Mouse (Mus musculus) heart, postnatal 36 days (tissue): ENCODE measurements around the gene Fam221b. TPM values are rescaled to one million over a fixed set of nuclear protein-coding genes. Genes with fewer than 3 reads are reported as not detected.

Experiments used
- DNase-seq, 2 experiments: peaks; one replicate each; pipeline ENCODE4 v3.0.0; 2021 to 2022
- intact Hi-C: fragments of 180-260 bp; cut with DNase I; formaldehyde crosslinking; loops from one replicate; pipeline ENCODE4 v1.15.1; 2025
- total RNA-seq, 2 experiments: library from RNA; stranded (reverse); gene quantifications; 2 replicates each; pipeline ENCODE4 v1.2.3; 2021

Fam221b gene
- under 1 TPM; 0.24 to 0.31 TPM for total RNA-seq

DNA sequence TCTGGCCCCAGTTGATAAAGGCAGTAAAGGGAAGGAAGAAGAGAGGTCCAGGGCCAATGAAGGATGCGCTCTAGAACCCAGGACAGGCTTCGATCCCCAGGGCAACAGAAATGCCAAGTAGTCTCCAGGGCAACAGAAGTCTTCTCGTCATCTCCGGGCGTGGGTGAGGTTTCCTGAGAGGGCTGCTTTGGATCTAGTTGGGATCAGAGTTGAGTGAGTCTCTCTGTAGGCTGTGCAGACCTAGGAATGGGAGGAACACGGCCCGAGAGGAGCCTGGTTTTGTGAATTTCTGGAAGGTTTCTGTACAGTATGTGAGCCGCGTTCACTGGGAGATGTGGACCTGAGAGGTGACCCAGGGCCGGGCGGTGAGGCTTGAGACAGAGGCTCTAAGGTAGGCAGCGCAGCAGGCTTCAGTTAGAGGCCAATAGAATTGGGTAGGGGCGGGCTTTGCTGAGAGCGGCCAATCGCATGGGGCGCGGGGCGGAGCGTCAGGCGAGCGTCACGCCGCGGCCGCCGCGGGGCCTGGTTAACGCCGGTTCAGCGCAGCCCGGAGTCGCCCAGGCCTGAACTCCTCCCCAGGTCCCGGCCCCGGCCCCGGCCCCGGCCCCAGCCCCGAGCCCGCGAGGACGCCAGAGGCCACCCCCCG, at the start of gene Fam221b, which contains the start of gene Tmem8b:
Fam221b (minus strand) TSS at position 364 of the 646 bp plus-strand sequence.
Tmem8b (plus strand) TSS at position 190 of the 646 bp plus-strand sequence.
- intact Hi-C loops = loop anchor here (5.0 kb wide), 1 partner anchor 92 kb away; the partner anchor contains the start of genes Gba2 and Rgp1
- peak; percentile 90 to 93 for DNase-seq

GRCm38 (mm10) chr4:43713652-43714219, 44.8 kb upstream of the Fam221b start:
- DNase-seq = no peak

GRCm38 (mm10) chr4:43711821-43712220, 42.9 kb upstream of the Fam221b start:
- DNase-seq = peak; percentile 81 to 93
- intact Hi-C loops = loop anchor here (1.0 to 2.0 kb wide), 4 partner anchors 40 to 269 kb away; no protein-coding TSS in a partner anchor

More at GRCm38 (mm10) chr4:43713652-43714219, 44.8 kb upstream of the Fam221b start:
- intact Hi-C loops = no loop called here

GRCm38 (mm10) chr4:43709869-43710268, 40.9 kb upstream of the Fam221b start, which contains the start of gene Olfr71:
TSS of gene Olfr71 (minus strand) at chr4:43710255.
- intact Hi-C loops = loop anchor here (2.0 kb wide), 2 partner anchors 179 to 267 kb away; no protein-coding TSS in a partner anchor
- no peak for DNase-seq

DNA sequence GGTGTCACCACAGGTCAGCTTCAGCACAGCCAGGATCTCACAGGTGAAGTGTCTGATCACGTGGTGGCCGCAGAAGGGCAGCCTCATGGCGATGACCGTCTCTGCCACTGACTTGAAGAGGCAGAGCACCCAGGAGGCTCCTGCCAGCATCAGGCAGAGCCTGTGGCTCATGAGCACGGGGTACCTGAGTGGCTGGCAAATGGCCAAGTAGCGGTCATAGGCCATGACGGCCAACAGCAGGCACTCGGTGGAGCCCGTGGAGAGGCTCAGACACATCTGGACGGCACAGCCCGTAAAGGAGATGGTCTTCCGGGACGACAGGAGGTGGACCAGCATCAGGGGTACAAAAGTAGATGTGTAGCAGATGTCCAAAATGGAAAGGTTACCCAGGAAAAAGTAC, 37.0 kb upstream of the Fam221b start:
- intact Hi-C loops = no loop called here

GRCm38 (mm10) chr4:43703851-43704250, 34.9 kb upstream of the Fam221b start:
- intact Hi-C loops = no loop called here
- DNase-seq = no peak

More for the DNA sequence above, 37.0 kb upstream of the Fam221b start:
- DNase-seq = no peak

DNA sequence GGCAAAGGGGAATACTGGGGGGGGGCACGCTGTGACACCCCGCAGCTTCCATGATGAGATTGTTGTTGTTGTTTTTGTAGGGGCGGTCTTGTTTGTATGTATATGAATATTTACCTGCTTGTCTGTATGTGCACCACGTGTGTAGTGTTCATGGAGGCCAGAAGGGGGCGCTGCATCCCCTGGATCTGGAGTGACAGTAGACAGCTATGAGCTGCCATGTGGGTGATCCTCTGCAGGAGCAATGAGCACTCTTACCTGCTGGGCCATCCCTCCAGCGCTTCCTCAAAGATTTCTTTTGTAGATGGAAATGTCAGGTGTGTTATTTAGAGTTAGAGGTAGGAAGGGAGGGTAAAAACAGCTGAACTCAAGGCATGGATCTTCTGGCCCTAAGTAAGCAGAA, 34.5 kb upstream of the Fam221b start:
- DNase-seq = no peak
- intact Hi-C loops = no loop called here

- intact Hi-C loops = no loop called here
Measured at GRCm38 (mm10) chr4:43700707-43701106, 31.8 kb upstream of the Fam221b start, which contains the start of gene Olfr70. TSS of gene Olfr70 (minus strand) at chr4:43700807.

GRCm38 (mm10) chr4:43696561-43696960, 27.6 kb upstream of the Fam221b start:
- no peak for DNase-seq
- intact Hi-C loops = no loop called here

More at GRCm38 (mm10) chr4:43700707-43701106, 31.8 kb upstream of the Fam221b start, which contains the start of gene Olfr70:
- no peak for DNase-seq

- intact Hi-C loops = no loop called here
- DNase-seq = peak; percentile 63 to 67
Measured at GRCm38 (mm10) chr4:43695249-43695671, 26.3 kb upstream of the Fam221b start.

- intact Hi-C loops = no loop called here
Measured at GRCm38 (mm10) chr4:43694439-43695248, 25.7 kb upstream of the Fam221b start.

GRCm38 (mm10) chr4:43693806-43694241, 24.9 kb upstream of the Fam221b start:
- DNase-seq = peak; percentile 27 to 38
- intact Hi-C loops = no loop called here

More at GRCm38 (mm10) chr4:43694439-43695248, 25.7 kb upstream of the Fam221b start:
- no peak for DNase-seq

GRCm38 (mm10) chr4:43691026-43691425, 22.1 kb upstream of the Fam221b start:
- intact Hi-C loops = no loop called here
- no peak for DNase-seq

DNA sequence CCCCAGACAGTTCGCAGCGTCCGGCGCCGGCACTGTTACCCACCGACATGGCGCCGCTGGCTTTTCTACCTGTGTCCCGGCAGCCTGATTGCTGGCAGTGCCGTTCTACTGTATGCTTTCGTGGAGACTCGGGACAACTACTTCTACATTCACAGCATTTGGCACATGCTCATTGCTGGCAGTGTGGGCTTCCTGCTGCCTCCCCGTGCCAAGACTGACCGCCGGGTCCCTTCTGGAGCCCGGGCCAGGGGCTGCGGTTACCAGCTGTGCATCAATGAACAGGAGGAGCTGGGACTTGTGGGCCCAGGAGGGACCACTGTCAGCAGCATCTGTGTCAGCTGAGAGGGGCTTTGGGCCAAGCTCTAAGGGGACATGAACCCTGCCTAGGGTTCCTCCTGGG, 21.1 kb upstream of the Fam221b start:
- no peak for DNase-seq
- intact Hi-C loops = no loop called here

DNA sequence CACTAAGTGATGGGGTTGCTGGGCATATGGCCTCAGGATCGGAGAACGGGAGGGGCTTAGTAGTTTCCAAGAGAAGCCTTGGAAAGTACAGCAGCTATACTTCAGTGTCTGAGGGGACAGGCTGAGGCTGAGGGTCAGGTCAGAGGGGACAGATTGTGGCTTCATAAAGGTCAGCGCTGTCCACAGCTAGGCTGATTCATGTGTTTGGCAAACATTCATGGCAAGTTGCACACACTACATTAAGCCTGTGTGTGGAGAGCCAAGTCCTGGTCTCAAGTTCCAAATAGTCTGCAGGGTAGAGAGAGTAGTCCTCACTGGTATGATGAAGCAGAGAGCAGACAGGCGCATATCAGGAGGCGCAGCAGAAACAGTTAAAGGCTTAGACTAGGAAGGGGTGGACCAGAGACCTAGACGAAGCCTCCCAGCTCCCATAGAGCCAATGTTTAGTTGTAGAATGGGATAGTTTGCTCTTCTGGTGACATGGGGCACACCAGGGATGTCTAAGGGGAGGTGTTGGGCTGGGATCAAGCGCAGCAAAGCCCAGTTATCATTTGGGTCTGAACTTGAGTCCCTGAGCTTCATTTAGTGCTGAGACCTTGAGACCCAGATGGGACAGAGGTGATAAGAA, 10.6 kb upstream of the Fam221b start:
- intact Hi-C loops = no loop called here
- DNase-seq = no peak

- no peak for DNase-seq
- intact Hi-C loops = no loop called here
Measured at GRCm38 (mm10) chr4:43678541-43678940, 9.6 kb upstream of the Fam221b start.

DNA sequence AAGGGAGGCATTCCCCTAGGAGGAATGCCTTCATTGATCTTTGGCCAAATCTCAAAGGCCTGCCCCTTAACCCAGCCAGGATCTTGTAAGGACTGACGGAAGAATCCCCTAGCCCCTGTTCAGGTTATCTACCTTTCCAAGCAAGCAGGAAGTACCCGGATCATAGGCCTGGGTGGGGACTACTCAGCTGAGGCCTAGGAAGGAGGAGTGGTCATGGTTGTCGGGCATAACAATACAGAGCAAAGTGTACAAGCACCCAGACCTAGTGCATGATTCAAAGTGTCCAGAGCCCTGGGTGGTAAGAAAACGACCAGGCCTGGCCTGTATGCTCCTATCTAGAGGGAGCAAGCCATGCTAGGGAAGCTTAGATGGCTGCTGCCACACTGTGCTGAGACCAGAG, 6.7 kb upstream of the Fam221b start:
- no peak for DNase-seq
- intact Hi-C loops = no loop called here

GRCm38 (mm10) chr4:43674974-43675373, 6.0 kb upstream of the Fam221b start:
- intact Hi-C loops = no loop called here
- DNase-seq = no peak

GRCm38 (mm10) chr4:43673703-43674102, 4.8 kb upstream of the Fam221b start:
- intact Hi-C loops = no loop called here

GRCm38 (mm10) chr4:43672070-43672469, 3.1 kb upstream of the Fam221b start:
- peak; percentile 89 to 96 for DNase-seq
- intact Hi-C loops = loop anchor here (1.0 kb wide), 1 partner anchor 40 kb away; no protein-coding TSS in a partner anchor

More at GRCm38 (mm10) chr4:43673703-43674102, 4.8 kb upstream of the Fam221b start:
- DNase-seq = no peak
